Mouse (Mus musculus) embryonic facial prominence, embryonic 12.5 days (tissue): ENCODE measurements at regions not wholly inside any gene's neighbourhood (a gene's known extent, or its start where the extent isn't known, plus 50 kb on each side); places are given as distances from the start of the nearest gene placed in this dataset.
A peak's percentile ranks its signal among the peaks of the same experiment; 100 is the strongest.
"Not testable (repeated sequence)": the region's sequence is repeated elsewhere in the genome, so short reads cannot be mapped to it uniquely, and the experiment has no call there.

ENCODE experiments used
- ATAC-seq: fragments of 200-750 bp; cut with Nextera tagmentation; 2 replicates; pipeline ENCODE4 v1.8.0; 2017; ENCODE audit not compliant: insufficient number of reproducible peaks, insufficient read depth, low FRiP score, low TSS enrichment
- H3K27ac ChIP-seq: fragments of 300-500 bp; sonication (generic); 2 replicates; pipeline ENCODE4 v1.5.1; 2016; ENCODE audit warnings: mild to moderate bottlenecking
- H3K27me3 ChIP-seq: fragments of 300-500 bp; sonication (generic); 2 replicates; pipeline ENCODE4 v1.6.1; 2016; ENCODE audit warnings: mild to moderate bottlenecking, moderate library complexity
- H3K36me3 ChIP-seq: fragments of 300-500 bp; sonication (generic); 2 replicates; pipeline ENCODE4 v1.6.1; 2016; ENCODE audit warnings: mild to moderate bottlenecking
- H3K4me1 ChIP-seq: fragments of 300-500 bp; sonication (generic); 2 replicates; pipeline ENCODE4 v1.6.1; 2016
- H3K4me2 ChIP-seq: fragments of 300-500 bp; sonication (generic); replicated peaks from 2 replicates; pipeline ENCODE4 v1.6.1; 2016; ENCODE audit warnings: mild to moderate bottlenecking, moderate library complexity
- H3K4me3 ChIP-seq: fragments of 300-500 bp; sonication (generic); 2 replicates; pipeline ENCODE4 v1.5.1; 2016; ENCODE audit warnings: mild to moderate bottlenecking
- H3K9ac ChIP-seq: fragments of 300-500 bp; sonication (generic); 2 replicates; pipeline ENCODE4 v1.6.1; 2016; ENCODE audit warnings: mild to moderate bottlenecking, moderate library complexity
- H3K9me3 ChIP-seq: fragments of 300-500 bp; sonication (generic); 2 replicates; pipeline ENCODE4 v1.6.1; 2016; ENCODE audit warnings: mild to moderate bottlenecking, moderate library complexity
- WGBS: fragments of 180-500 bp; shearing (Covaris S2); methylation state at CpG from one replicate; pipeline ENCODE4 v1.1.7; 2016; 5-methylcytosine and 5-hydroxymethylcytosine counted together

- H3K9ac ChIP-seq = no peak overlapping the region
- H3K27me3 ChIP-seq = no peaks in the 10 kb centered on the region
- H3K27ac ChIP-seq = no peak overlapping the region
- no peak for ATAC-seq
- no peaks in the 10 kb centered on the region for H3K36me3 ChIP-seq
- no peak overlapping the region for H3K4me3 ChIP-seq
- H3K4me2 ChIP-seq = no peak overlapping the region
- 86% methylated on average over 2 of the region's 2 CpGs for WGBS
- H3K9me3 ChIP-seq = no peaks in the 10 kb centered on the region
- H3K4me1 ChIP-seq = no peaks in the 10 kb centered on the region
Observed at GRCm38 (mm10) chr17:66206074-66206473, 82.8 kb downstream of the Ddx11 start.

GRCm38 (mm10) chr17:66207653-66208497 is 84.6 kb downstream of the Ddx11 start:
- not testable (repeated sequence) for H3K9me3 ChIP-seq, H3K4me3 ChIP-seq, H3K4me2 ChIP-seq, H3K27me3 ChIP-seq, H3K36me3 ChIP-seq, ATAC-seq, H3K9ac ChIP-seq, H3K4me1 ChIP-seq, H3K27ac ChIP-seq
- WGBS = 67% methylated on average over 6 of the region's 6 CpGs

GRCm38 (mm10) chr17:66208803-66209515 is 85.6 kb downstream of the Ddx11 start:
- H3K9ac ChIP-seq, H3K9me3 ChIP-seq, H3K27me3 ChIP-seq, H3K4me2 ChIP-seq, H3K4me3 ChIP-seq, H3K4me1 ChIP-seq, H3K36me3 ChIP-seq, H3K27ac ChIP-seq: not testable (repeated sequence)
- ATAC-seq = peak; percentile 77; the same call in 1 of the 2 replicates
- WGBS = 57% methylated on average over 4 of the region's 6 CpGs

GRCm38 (mm10) chr17:66211561-66211960 is 88.2 kb downstream of the Ddx11 start:
- no peak for ATAC-seq
- no peak overlapping the region for H3K4me3 ChIP-seq
- WGBS = 82% methylated on average over 7 of the region's 7 CpGs

GRCm38 (mm10) chr17:66212616-66213015 is 89.3 kb downstream of the Ddx11 start:
- no peak overlapping the region for H3K27ac ChIP-seq
- 92% methylated on average over 9 of the region's 9 CpGs for WGBS
- H3K9me3 ChIP-seq = no peaks in the 10 kb centered on the region
- H3K4me3 ChIP-seq = no peak overlapping the region
- no peaks in the 10 kb centered on the region for H3K36me3 ChIP-seq
- no peak for ATAC-seq
- H3K27me3 ChIP-seq = no peaks in the 10 kb centered on the region
- H3K9ac ChIP-seq = no peak overlapping the region
- H3K4me1 ChIP-seq = no peaks in the 10 kb centered on the region
- H3K4me2 ChIP-seq = no peak overlapping the region

More at GRCm38 (mm10) chr17:66211561-66211960, 88.2 kb downstream of the Ddx11 start:
- Histone ChIP-seq H3K4me1 (no peaks in the 10 kb centered on the region), H3K27me3 (no peaks in the 10 kb centered on the region), H3K9ac (no peak overlapping the region), H3K9me3 (no peaks in the 10 kb centered on the region), H3K27ac (no peak overlapping the region), H3K4me2 (no peak overlapping the region), H3K36me3 (no peaks in the 10 kb centered on the region)

GRCm38 (mm10) chr17:66218321-66218720 is 95.0 kb downstream of the Ddx11 start:
- H3K27me3 ChIP-seq = no peaks in the 10 kb centered on the region
- ATAC-seq = no peak
- H3K36me3 ChIP-seq = no peaks in the 10 kb centered on the region
- no peaks in the 10 kb centered on the region for H3K4me1 ChIP-seq
- no peaks in the 10 kb centered on the region for H3K9me3 ChIP-seq
- no peak overlapping the region for H3K4me3 ChIP-seq
- no peak overlapping the region for H3K4me2 ChIP-seq
- no peak overlapping the region for H3K27ac ChIP-seq
- no peak overlapping the region for H3K9ac ChIP-seq
- WGBS = 94% methylated on average over 6 of the region's 6 CpGs

GRCm38 (mm10) chr17:66219669-66220435 is 96.5 kb downstream of the Ddx11 start:
- no peak for ATAC-seq
- Histone ChIP-seq H3K4me1 (no peaks in the 10 kb centered on the region), H3K27me3 (no peaks in the 10 kb centered on the region), H3K9ac (no peak overlapping the region), H3K4me2 (no peak overlapping the region), H3K4me3 (no peak overlapping the region), H3K36me3 (no peaks in the 10 kb centered on the region), H3K27ac (no peak overlapping the region), H3K9me3 (no peaks in the 10 kb centered on the region)
- 69% methylated on average over 16 of the region's 16 CpGs for WGBS

- Histone ChIP-seq H3K4me3 (no peak overlapping the region), H3K27me3 (no peaks in the 10 kb centered on the region), H3K36me3 (no peaks in the 10 kb centered on the region), H3K9me3 (no peaks in the 10 kb centered on the region), H3K4me1 (no peaks in the 10 kb centered on the region), H3K9ac (no peak overlapping the region), H3K4me2 (no peak overlapping the region), H3K27ac (no peak overlapping the region)
- ATAC-seq = no peak
- WGBS = 12% methylated on average over 8 of the region's 8 CpGs
Observed at GRCm38 (mm10) chr17:66221256-66221655, 97.9 kb downstream of the Ddx11 start.

GRCm38 (mm10) chr17:66223711-66224110 is 100.4 kb downstream of the Ddx11 start:
- no peaks in the 10 kb centered on the region for H3K9me3 ChIP-seq
- H3K4me2 ChIP-seq = no peak overlapping the region
- H3K36me3 ChIP-seq = no peaks in the 10 kb centered on the region
- no peaks in the 10 kb centered on the region for H3K27me3 ChIP-seq
- H3K4me1 ChIP-seq = no peaks in the 10 kb centered on the region
- ATAC-seq = no peak
- H3K9ac ChIP-seq = no peak overlapping the region
- H3K27ac ChIP-seq = no peak overlapping the region
- WGBS = 87% methylated on average over 13 of the region's 13 CpGs
- no peak overlapping the region for H3K4me3 ChIP-seq

GRCm38 (mm10) chr17:66224241-66224640 is 100.9 kb downstream of the Ddx11 start:
- ATAC-seq = no peak
- Histone ChIP-seq H3K4me1 (no peaks in the 10 kb centered on the region), H3K9ac (no peak overlapping the region), H3K4me2 (no peak overlapping the region), H3K27ac (no peak overlapping the region), H3K4me3 (no peak overlapping the region), H3K9me3 (no peaks in the 10 kb centered on the region), H3K27me3 (no peaks in the 10 kb centered on the region), H3K36me3 (no peaks in the 10 kb centered on the region)
- 62% methylated on average over 7 of the region's 7 CpGs for WGBS

- Histone ChIP-seq H3K4me1 (peaks cover 2% of the 10 kb centered on the region; the same call in 1 of the 2 replicates), H3K9ac (no peak overlapping the region), H3K27ac (no peak overlapping the region), H3K4me3 (no peak overlapping the region), H3K36me3 (no peaks in the 10 kb centered on the region), H3K9me3 (no peaks in the 10 kb centered on the region), H3K27me3 (peaks cover 5% of the 10 kb centered on the region; the same call in 1 of the 2 replicates), H3K4me2 (no peak overlapping the region)
- no peak for ATAC-seq
- WGBS = 84% methylated on average over 8 of the region's 8 CpGs
Observed at GRCm38 (mm10) chr17:66232391-66232790, 109.1 kb downstream of the Ddx11 start.
